Mouse (Mus musculus) erythroblast, adult 5-6 weeks (primary cell): ENCODE data around the gene Papolb. TPM values are rescaled to one million over a fixed set of nuclear protein-coding genes. Genes with fewer than 3 reads are reported as not detected.

ENCODE experiments used
- ATAC-seq: replicated peaks from 2 replicates; pipeline ENCODE4 v1.8.0; 2016; ENCODE audit warnings: moderate number of reproducible peaks, mild to moderate bottlenecking, moderate TSS enrichment, inconsistent platforms; ENCODE audit not compliant: poor library complexity, low FRiP score, severe bottlenecking
- total RNA-seq, 2 experiments: library from RNA; stranded (forward) in 1 of 2; stranded (reverse) in 1 of 2; fragments of 150-400 nt in 1 of 2; fragments of 200-764, 138-1000 nt in 1 of 2; gene quantifications; 2 replicates each; pipeline versions ENCODE4 v1.2.3 to v1.2.4; 2015 to 2017; ENCODE audit warnings: low replicate concordance in 2 of 2

Papolb gene
- total RNA-seq, 2 experiments from 2014 or later: not detected

DNA sequence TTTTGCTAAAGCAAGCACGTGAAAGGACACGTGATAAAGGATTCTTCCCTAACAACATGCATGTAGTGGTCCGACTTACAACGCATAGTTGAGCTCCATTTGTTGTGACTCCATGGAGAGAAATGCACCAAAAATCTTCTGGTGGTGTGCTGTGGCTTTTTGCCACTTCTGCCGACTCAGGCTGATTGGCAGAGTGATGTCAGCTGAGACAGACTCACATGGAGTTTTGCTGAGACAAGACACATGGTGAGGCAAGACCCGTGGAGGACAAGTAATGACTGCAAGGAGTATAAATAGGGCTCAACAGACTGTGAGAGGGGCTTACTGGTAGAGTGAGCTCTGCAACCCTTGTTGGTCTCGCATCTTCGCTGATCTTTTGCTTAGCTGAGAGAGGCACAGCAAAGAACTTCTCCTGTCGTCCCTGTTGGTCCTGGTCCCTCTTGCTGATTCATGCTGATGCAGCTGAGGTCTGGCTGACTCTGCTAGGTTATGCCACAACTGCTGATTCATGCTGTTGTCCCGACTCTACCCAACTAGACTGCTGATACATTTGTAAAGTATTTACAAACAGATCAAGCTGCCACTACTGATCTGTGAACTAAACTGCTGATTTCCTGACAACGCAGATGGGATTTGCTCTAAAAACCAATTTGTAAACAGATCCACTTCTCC lies 8.5 kb downstream of the Papolb start:
- ATAC-seq: peak; percentile 86

DNA sequence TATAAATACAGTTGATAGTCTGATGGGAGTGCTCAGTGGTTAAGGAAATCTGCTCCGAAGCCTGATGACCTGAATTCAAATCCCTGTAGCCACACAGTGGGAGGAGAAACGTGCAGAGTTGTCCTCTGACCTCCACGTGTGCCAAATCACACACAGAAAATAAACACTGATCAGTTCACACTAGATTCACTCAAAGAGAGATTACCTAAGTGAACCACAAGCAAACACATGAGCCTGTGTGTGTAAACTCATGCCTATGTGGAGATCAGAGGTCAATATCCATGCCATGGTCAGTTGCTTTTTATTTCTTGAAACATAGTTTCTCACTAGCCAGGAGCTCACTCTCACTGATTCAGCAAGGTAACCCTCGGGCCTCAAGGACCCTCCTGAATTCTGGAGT lies 9.5 kb downstream of the Papolb start:
- ATAC-seq: no peak

DNA sequence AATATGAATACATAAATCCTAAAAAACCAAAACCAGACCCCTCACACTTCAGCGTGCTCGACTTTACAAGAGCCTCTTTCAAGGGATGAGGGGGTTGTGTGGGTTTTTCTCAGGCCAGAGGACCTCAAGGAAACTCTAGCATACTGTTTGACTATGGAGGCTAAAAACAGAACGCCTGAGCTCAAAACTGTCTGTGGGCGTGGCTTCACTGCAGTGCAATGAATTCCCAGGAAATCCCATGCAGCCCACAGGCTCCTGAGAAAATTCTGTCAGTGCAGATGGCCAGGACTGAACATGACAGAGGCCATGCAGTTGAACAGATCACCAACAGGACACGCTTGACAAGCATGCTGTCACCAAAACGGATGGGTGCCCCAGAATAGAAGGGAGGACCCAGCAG lies 10.9 kb downstream of the Papolb start:
- ATAC-seq: no peak

DNA sequence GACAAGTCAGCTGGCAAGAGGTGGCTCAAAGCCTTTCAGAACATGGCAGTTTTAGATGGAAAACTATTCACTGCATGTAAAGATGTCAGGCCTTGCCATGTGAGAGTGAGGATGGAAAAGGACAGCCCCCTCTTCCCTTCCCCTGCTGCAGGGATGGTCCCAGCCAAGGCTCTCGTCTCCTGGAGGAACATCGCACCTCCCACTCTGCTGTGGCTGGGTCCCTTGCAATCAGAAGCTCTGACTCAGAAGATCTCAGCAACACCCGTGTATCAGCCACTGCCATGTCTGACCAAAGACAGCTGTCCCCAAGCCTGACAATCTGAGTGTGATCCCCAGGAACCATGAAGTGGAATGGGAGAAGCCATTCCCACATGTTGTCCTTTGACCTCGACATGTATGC lies 17.8 kb downstream of the Papolb start:
- ATAC-seq: no peak

DNA sequence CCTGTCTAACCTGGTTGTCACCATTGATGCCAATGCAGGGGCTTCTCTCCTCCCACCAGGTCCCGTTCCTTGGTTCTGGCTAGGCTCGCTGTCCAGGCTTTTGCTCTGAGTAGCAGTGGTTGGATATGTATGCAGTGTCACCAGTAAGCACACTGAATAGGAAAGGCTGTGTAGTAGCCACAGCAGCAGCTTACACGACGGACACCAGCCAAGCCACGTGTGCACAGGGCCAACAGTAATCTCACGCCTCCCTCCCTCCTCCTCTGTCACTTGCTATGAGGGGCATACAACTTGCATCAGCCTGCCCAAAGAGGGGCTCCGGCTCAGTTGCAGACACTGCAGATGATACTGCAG lies 19.8 kb downstream of the Papolb start:
- no peak for ATAC-seq

DNA sequence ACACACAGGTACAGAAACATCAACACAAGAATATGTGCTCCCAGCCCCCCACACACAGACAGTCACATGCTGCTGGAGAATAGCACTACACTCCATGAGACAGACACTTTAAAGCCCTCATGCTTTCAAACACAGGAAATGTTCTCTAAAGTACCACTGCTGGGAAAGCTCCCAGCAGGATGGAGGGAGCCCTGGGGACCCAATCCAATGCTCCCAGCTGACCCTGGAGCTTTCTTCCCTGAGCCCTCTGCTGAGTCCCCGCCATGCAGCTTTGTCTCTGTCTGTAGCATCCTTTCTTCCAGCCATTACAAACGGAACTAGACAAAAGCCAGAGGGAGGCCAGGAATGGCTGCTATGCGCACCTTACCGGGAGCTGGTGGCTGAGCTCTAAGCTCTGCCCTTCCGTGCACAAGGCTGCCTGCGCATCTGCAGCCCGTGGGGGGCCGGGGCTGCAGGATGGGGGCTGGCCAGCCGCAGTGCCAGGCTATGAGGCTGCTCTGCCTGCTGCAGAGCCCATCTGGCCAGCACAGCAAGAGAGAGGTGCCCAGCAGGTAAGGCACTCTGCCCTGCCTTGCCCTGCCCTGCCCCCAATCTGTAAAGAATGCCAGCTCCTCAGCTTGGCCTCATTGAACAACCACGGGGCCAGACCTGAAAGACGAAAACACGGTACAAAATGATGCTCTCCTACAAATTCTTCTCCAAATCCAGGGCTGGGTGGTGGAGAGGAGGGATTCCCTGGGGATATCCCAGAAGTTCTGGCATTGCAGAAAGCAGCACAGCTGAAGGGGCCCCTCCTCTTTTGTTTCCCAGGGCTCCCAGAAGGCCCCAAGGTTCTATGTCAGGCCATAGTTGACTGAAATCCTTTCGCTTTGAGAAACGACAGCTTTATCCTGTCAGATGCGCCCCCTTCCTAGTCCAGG lies 20.5 kb downstream of the Papolb start:
- ATAC-seq: no peak

DNA sequence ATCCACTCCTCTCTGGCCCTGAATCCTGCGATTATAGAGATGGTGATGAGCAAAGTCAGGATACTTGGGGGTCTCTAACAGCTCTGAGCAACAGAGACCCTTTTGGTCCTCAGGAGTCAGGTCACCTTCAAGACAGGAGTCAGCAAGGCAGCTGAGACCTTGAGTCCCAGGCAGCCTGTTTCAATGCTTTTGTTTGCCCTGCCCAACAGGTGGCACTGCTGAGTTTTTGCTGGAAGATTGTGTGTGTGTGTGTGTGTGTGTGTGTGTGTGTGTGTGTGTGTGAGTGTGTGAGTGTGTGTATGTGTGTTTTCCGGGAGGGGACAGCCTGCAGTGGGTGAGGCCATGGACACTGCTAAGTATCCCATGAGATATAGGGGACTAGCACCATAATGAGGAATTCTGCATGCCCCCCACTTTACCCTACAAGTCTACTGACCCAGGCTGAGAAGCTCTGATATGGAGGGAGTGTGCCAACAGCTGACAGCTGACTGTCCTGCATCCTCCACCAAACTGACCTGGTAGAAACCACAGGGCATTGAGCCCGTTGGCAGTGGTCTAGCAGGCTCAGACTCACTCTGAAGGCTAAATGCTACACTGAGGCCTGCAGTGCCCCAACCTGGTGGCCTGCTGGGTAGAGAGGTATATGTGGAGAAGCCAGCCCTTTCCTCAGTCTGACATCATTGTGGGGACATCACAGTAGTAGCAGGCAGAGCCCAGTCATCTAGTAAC lies 24.0 kb downstream of the Papolb start:
- ATAC-seq: no peak

DNA sequence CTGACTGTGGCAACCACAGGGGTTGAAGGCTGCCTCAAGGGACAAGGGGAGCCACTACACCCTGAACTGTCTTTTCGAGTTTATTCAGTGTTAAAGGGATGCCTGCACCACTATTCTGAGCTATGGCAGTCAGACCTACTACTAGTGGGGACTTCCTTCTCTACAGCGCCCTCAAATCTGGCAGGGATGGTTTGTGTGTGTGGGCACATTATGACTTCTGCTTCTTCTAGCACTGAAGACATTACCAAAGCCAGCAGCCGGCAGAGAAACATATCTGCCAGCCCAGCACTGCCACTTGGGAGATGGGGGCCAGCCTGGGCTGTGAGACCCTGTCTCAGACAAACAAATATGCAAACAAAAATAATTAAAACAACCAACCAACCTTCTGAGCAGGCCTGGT lies 25.7 kb downstream of the Papolb start:
- no peak for ATAC-seq

DNA sequence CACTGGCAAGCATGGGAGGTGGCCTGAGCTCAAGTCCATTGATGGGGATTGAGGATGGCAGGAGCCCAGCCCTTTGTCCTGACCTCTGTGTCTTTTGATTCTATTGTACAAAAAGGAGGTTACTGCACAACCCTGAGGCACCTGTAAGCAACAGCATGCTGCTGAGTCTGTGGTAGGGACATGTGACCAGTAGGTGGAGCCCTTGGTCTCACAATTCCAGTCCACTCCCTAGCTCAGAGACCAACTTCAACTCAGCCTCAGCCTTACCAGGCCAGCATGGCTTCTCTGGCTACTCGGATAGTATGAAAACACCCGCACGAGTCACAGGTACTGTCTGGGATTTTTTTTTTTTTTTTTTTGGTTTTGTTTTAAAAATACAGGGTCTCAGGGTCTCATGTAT lies 27.5 kb downstream of the Papolb start:
- peak; percentile 67 for ATAC-seq

DNA sequence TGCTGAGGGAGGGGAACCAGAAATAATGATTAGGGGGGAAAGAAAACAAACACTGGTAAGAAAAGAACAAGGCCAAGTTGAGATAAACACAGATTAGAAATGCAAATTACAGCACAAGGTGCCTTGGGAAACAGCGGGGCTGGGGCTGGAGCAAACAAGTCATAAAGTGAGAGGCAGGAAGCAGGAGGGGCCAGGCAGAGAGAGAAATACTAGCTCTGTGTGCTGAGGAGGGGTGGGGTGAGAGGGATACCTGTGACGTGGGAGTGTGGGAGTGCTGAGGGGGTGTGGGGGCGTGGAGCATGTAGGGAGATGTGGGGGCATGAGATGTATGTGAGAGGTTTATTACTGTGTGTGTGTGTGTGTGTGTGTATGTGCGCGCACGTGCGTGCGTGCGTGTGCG lies 29.0 kb downstream of the Papolb start:
- ATAC-seq: no peak

DNA sequence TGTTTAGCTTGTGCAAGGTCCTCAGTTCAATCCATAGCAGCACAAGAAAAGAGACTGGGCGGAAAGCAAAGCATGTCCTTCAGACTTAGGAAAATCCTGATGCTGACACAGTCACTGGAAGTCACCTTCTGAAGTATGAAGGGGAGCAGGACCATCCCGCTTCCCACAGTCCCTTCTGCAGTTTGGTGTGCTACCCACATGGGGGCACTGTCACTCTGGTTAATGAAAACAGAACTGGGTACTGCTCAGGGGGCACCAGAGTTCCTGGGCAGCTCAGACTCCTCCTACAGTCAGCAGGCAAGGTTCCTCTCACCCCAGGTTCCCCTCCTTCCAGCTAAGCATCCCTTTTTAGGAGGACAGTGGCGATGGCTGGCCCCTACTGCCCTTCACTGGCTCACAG lies 30.9 kb downstream of the Papolb start:
- no peak for ATAC-seq

DNA sequence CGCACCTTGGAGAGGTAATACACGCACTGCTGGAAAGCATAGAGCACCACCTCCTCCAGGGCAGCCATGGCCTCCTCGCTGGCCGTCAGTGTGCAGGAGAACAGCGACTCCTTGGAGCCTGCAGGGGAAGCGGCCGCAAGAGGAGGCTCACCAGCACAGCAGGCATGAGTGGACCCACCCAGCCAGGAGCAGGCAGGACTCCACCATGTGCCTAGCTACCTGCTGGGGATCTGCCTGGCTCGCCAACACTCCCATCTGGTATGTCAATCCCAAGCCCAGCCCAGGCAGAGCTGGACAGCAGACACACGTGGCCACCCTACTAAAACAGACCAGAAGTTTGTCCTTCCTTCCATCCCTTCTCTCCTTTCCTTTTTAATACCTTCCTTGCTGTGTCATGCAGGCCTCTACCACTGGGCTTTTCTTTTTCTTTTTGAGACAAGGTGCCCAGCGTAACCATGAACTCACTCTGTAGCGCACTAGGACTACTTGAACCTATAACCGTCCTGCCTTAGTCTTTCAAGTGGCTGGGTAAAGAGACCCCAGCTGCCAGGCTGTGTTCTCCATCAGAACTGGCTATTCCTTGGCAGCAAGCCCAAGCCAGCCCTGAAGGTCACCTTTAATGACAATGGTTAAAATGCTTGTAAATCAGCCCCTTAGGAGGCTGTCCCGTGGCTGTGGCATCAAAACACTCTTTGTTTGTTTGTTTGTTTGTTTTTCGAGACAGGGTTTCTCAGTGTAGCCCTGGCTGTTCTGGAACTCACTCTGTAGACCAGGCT lies 34.4 kb downstream of the Papolb start:
- ATAC-seq: no peak

DNA sequence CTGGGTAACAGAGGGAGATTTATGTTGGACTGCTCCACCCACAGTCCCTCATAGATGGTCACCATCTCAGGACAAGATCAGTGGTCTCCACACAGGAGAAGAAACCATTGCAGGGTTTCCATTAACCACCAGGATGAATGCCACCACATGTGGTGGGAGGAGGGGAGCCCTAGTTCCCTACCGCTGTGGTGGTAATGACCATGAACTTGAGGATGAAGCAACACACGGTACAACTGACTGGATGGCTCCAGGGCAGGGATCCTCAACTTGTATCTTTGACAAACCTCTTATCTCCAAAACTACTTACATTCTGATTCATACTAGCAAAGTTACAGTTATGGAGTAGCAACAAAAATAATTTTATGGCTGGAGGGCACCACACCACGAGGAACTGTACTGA lies 36.6 kb downstream of the Papolb start:
- ATAC-seq: no peak

DNA sequence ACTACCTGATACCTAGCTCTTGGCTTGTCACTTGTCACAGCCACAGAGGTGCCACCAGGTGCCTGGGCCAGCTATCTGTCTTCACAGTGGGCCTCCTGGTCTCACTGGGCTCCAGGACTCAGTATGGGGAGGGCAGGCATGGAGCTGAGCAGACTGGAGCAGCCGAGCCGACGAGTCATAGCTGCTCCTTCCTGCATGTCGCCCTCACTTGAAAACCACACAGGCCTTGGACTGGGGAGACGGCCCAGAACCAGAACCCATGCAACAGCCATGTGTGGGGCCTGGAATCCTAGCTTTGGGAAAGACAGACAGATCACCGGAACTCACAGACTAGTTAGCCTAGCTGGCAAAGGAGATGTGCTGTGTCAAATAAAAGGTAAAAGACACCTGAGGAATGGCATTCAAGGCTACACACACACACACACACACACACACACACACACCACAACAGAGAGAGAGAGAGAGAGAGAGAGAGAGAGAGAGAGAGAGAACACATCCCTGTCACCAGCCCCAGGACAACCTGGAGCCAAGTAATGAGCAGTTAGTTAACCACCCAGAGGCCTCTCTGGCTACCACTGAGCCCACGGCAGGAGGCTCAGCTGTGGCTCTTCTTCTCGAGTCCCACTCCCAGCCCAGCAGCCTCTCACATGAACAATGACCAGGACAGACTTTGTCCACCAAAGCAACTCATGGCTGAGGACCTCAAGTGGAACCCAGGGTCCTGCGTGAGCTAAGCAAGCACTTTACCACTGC lies 39.7 kb downstream of the Papolb start:
- no peak for ATAC-seq

DNA sequence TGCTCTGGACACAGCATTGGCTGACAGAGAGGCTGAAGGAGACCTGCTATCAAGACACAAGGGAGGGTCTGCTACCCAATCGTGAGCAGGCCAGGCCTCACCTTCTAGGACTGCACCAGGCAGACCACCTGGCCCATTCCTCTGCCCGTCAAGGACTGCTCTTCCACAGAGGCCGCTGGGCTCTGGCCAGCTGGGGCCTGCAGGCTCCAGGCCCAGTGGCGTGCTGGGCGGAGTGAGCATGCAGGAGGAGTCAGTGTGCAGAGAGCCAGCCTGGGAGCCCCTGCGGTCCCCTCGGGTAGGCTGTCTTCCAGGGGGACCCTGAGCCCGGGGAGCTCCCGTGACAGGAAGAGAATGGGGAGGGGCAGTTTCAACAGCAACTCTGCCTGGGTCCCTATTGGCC lies 43.2 kb downstream of the Papolb start:
- ATAC-seq: no peak

DNA sequence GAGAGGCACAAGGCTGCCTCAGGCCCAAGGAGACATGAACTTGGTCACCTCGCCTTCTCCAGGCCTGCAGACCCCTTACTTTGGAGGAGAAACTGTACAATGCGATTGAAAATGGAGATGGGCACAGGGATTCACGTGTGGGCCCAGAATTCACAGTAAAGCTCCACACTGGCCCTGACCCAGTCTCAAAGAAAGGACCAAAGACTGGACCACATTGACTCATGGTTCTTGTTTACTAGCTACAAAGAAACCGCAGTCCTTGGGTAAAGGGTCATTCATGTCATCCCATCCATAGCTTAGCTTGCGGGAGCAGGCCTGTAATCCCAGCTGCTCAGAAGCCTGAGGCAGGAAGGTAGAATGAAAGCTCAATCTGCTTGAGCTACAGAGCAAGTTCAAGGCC lies 46.3 kb downstream of the Papolb start:
- ATAC-seq: no peak

DNA sequence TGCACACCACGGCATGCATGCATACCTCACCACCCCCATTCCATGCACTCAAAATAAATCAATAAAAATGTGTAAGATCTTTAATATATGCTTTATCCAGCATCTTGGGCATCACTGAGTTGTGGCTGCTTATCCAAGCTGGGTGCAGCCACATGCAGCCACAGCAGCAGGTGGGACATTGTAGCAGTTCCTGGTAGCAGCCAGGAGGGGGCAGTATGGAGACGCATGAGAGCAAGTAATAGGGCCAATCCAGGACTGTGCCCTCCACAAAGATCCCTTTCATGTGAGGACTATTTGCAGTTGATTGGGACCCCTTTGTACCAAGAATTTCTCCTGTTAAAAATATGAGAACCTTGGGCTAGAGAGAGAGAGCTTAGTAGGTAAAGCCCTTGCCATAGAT lies 47.4 kb downstream of the Papolb start:
- 0 out of 2 replicates have a peak, but pooled peaks have one; percentile 58 for ATAC-seq

DNA sequence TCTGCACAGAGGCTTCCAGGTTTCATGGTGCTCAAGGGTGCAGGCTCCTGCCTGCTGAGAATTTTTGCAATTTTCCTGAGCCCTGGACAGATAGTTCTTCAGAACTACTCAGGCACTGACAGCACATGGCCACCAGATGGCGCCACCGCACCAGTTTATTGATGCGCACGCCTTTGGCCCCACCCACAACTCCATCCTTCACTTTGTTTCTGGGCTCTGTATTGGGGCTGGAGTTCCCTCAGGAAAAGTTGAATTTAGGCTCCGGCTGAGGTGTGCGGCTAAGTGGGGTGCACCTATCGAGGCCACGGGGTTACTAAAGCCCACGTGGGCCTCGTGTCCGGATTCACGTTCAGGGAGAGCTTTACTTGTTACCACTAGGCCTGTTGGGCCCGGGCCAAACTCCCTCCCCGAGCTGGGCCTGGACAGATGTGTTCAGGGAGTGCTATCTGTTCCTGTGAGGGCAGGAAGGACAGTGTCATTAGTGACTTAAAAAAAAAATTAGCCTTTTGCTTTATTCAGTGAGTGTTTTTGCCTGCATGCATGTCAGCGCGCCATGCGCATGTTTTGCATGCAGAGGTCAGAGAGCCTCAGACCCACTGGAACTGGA lies 50.9 kb downstream of the Papolb start:
- ATAC-seq: peak; percentile 78
